Mouse (Mus musculus) small intestine, adult 2 months (tissue): Measurements from ENCODE around the gene Fam20b.

ENCODE experiments used
- CTCF ChIP-seq: fragments of 200-500 bp; IDR thresholded peaks from 2 replicates; pipeline ENCODE4 v1.5.1; 2012; ENCODE audit warnings: low read depth, mild to moderate bottlenecking, control low read depth, inconsistent platforms, low read length, moderate library complexity, mixed read lengths; ENCODE audit not compliant: insufficient replicate concordance, insufficient read length; ENCODE audit errors: extremely low read depth
- POLR2A ChIP-seq: fragments of 200-500 bp; IDR thresholded peaks from 2 replicates; pipeline ENCODE4 v1.6.1; 2012; ENCODE audit warnings: low read depth, mild to moderate bottlenecking, control low read depth, inconsistent platforms, low read length, moderate library complexity

DNA sequence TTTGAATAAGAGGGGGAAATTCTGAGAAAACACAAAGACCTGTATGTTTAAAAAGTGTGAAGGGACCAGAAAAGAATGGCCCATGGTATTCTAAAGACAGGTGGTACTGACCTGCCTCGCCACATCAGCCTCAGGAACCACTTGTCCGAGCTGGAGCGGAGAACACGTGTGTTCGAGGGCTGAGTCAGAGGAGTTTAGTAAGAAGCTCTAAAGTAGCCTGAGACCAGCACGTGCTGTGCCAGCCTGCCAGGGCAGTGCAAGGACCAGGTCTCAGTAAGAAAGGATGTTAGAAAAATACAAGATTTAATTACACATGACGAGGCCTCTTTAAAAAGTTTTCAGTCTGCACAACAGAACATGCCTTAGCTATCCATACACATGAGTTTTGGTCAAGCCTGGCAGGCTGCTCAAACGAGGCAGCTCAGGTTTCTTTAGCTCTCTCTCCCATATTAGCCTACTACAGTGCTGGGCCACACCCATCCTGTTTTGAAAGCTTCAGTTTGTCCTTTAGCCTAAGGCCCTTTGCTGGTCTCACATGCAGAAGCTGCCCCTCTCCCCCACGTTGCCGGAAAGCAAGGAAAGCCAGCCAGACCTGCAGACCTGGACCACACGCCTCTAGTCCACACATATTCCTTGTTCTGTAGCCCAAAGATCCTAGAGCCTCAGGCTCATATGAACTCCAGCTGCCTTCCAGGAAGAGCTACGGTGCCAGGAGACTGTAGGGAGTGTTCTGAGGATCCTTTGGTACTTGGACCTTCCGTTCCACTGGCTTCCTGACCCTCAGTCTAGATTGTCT lies 64.0 kb downstream of the Fam20b start:
- TF ChIP-seq POLR2A (no peak), CTCF (no peak)
